Mouse (Mus musculus) liver, embryonic 12.5 days (tissue): ENCODE results near the gene Snx21. TPM values are rescaled to one million over a fixed set of nuclear protein-coding genes. Genes with fewer than 3 reads are reported as not detected.

ENCODE experiments used
- ATAC-seq: fragments of 200-750 bp; cut with Nextera tagmentation; 2 replicates; pipeline ENCODE4 v1.8.0; 2017; ENCODE audit warnings: moderate number of reproducible peaks, mild to moderate bottlenecking, moderate library complexity
- H3K27ac ChIP-seq: fragments of 300-500 bp; sonication (generic); 2 replicates; pipeline ENCODE4 v1.5.1; 2016; ENCODE audit warnings: mild to moderate bottlenecking
- H3K27me3 ChIP-seq: fragments of 300-500 bp; sonication (generic); replicated peaks from 2 replicates; pipeline ENCODE4 v1.6.1; 2016; ENCODE audit warnings: mild to moderate bottlenecking, moderate library complexity
- H3K36me3 ChIP-seq: fragments of 300-500 bp; sonication (generic); 2 replicates; pipeline ENCODE4 v1.6.1; 2016; ENCODE audit warnings: mild to moderate bottlenecking, moderate library complexity
- H3K4me1 ChIP-seq: fragments of 300-500 bp; sonication (generic); 2 replicates; pipeline ENCODE4 v1.6.1; 2016
- H3K4me2 ChIP-seq: fragments of 300-500 bp; sonication (generic); 2 replicates; pipeline ENCODE4 v1.6.1; 2016; ENCODE audit warnings: mild to moderate bottlenecking, moderate library complexity
- H3K4me3 ChIP-seq: fragments of 300-500 bp; sonication (generic); 2 replicates; pipeline ENCODE4 v1.5.1; 2016; ENCODE audit warnings: mild to moderate bottlenecking, moderate library complexity
- H3K9ac ChIP-seq: fragments of 300-500 bp; sonication (generic); 2 replicates; pipeline ENCODE4 v1.6.1; 2016; ENCODE audit warnings: mild to moderate bottlenecking, moderate library complexity
- H3K9me3 ChIP-seq: fragments of 300-500 bp; sonication (generic); replicated peaks from 2 replicates; pipeline ENCODE4 v1.6.1; 2016; ENCODE audit warnings: mild to moderate bottlenecking, moderate library complexity
- WGBS: fragments of 180-500 bp; shearing (Covaris S2); methylation state at CpG from one replicate; pipeline ENCODE4 v1.1.7; 2016; ENCODE audit not compliant: insufficient replicate concordance; 5-methylcytosine and 5-hydroxymethylcytosine counted together
- polyA plus RNA-seq: library from polyadenylated mRNA; unstranded; fragments of >200 nt; fragmentation: Nextera tagmentation; extraction: Ambion mirVana; gene quantifications from 2 replicates; pipeline ENCODE4 v1.2.1, GENCODE M21; 2016

Snx21 gene
- polyA plus RNA-seq, 1 experiment from 2014 or later: 5.5 TPM

GRCm38 (mm10) chr2:164821060-164821459 is 35.4 kb downstream of the Snx21 start:
- H3K4me3 ChIP-seq: no peak overlapping the region
- H3K27ac ChIP-seq: no peak overlapping the region
- ATAC-seq: no peak
- H3K27me3 ChIP-seq: no peaks in the 10 kb centered on the region
- no peaks in the 10 kb centered on the region for H3K9me3 ChIP-seq
- 85% methylated on average over 6 of the region's 6 CpGs for WGBS
- no peak overlapping the region for H3K4me2 ChIP-seq
- no peak overlapping the region for H3K9ac ChIP-seq
- peaks cover 35% of the 10 kb centered on the region for H3K36me3 ChIP-seq
- peaks cover 40% of the 10 kb centered on the region for H3K4me1 ChIP-seq

- peak within 1 kb of the TSS; percentile 83 for H3K9ac ChIP-seq
- H3K27ac ChIP-seq: peak within 1 kb of the TSS; percentile 79
- peak; percentile 99 for ATAC-seq
- no peaks in the 10 kb centered on the region for H3K27me3 ChIP-seq
- H3K4me2 ChIP-seq: peak within 1 kb of the TSS; percentile 84
- peaks cover 38% of the 10 kb centered on the region for H3K4me1 ChIP-seq
- H3K4me3 ChIP-seq: peak within 1 kb of the TSS; percentile 76
- no peaks in the 10 kb centered on the region for H3K9me3 ChIP-seq
- H3K36me3 ChIP-seq: peaks cover 51% of the 10 kb centered on the region
- WGBS: 3% methylated on average over 32 of the region's 32 CpGs
Observed at GRCm38 (mm10) chr2:164822636-164823165, 37.1 kb downstream of the Snx21 start, which contains the start of gene Zswim1. Gene Zswim1 (plus strand): TSS chr2:164822686.

- peak overlapping the region; percentile 76 for H3K4me3 ChIP-seq
- H3K9ac ChIP-seq: peak overlapping the region; percentile 83
- H3K9me3 ChIP-seq: no peaks in the 10 kb centered on the region
- peak overlapping the region; percentile 79 for H3K27ac ChIP-seq
- under 1% methylated on average over 10 of the region's 10 CpGs for WGBS
- peaks cover 36% of the 10 kb centered on the region for H3K4me1 ChIP-seq
- no peaks in the 10 kb centered on the region for H3K27me3 ChIP-seq
- H3K36me3 ChIP-seq: peaks cover 56% of the 10 kb centered on the region
- peak overlapping the region; percentile 84 for H3K4me2 ChIP-seq
- ATAC-seq: peak; percentile 56
Observed at GRCm38 (mm10) chr2:164823181-164823585, 37.6 kb downstream of the Snx21 start.

GRCm38 (mm10) chr2:164823969-164824368 is 38.3 kb downstream of the Snx21 start:
- 82% methylated on average over 4 of the region's 4 CpGs for WGBS
- Histone ChIP-seq H3K4me3 (peak overlapping the region; percentile 76), H3K4me1 (peaks cover 35% of the 10 kb centered on the region), H3K27ac (no peak overlapping the region), H3K9ac (peak overlapping the region; percentile 83; the same call in 1 of the 2 replicates), H3K9me3 (no peaks in the 10 kb centered on the region), H3K36me3 (peaks cover 57% of the 10 kb centered on the region), H3K4me2 (peak overlapping the region; percentile 84), H3K27me3 (no peaks in the 10 kb centered on the region)
- ATAC-seq: no peak

GRCm38 (mm10) chr2:164825521-164825920 is 39.9 kb downstream of the Snx21 start:
- ATAC-seq: no peak
- Histone ChIP-seq H3K27ac (no peak overlapping the region), H3K36me3 (peaks cover 49% of the 10 kb centered on the region), H3K27me3 (no peaks in the 10 kb centered on the region), H3K4me3 (no peak overlapping the region), H3K9me3 (no peaks in the 10 kb centered on the region), H3K4me2 (no peak overlapping the region), H3K4me1 (peaks cover 35% of the 10 kb centered on the region), H3K9ac (no peak overlapping the region)
- 94% methylated on average over 17 of the region's 17 CpGs for WGBS

GRCm38 (mm10) chr2:164827146-164827850 is 41.7 kb downstream of the Snx21 start:
- no peak for ATAC-seq
- H3K4me2 ChIP-seq: 0 out of 2 replicates have a peak overlapping the region, but pooled peaks have one; percentile 7
- H3K27ac ChIP-seq: peak overlapping the region; percentile 15; the same call in 1 of the 2 replicates

GRCm38 (mm10) chr2:164828437-164828836 is 42.8 kb downstream of the Snx21 start, which contains the start of gene Spata25:
Gene Spata25 (minus strand): TSS chr2:164828537.
- no peaks in the 10 kb centered on the region for H3K27me3 ChIP-seq
- WGBS: 76% methylated on average over 6 of the region's 6 CpGs
- H3K27ac ChIP-seq: peak within 1 kb of the TSS; percentile 15; the same call in 1 of the 2 replicates
- 0 out of 2 replicates have a peak within 1 kb of the TSS, but pooled peaks have one; percentile 7 for H3K4me2 ChIP-seq
- H3K9ac ChIP-seq: no peak within 1 kb of the TSS
- H3K4me1 ChIP-seq: peaks cover 32% of the 10 kb centered on the region
- H3K36me3 ChIP-seq: peaks cover 36% of the 10 kb centered on the region
- ATAC-seq: no peak
- no peak within 1 kb of the TSS for H3K4me3 ChIP-seq
- H3K9me3 ChIP-seq: no peaks in the 10 kb centered on the region

More at GRCm38 (mm10) chr2:164827146-164827850, 41.7 kb downstream of the Snx21 start:
- Histone ChIP-seq H3K9ac (no peak overlapping the region), H3K4me3 (no peak overlapping the region), H3K36me3 (peaks cover 36% of the 10 kb centered on the region), H3K9me3 (no peaks in the 10 kb centered on the region), H3K27me3 (no peaks in the 10 kb centered on the region), H3K4me1 (peaks cover 31% of the 10 kb centered on the region)
- 68% methylated on average over 16 of the region's 16 CpGs for WGBS

GRCm38 (mm10) chr2:164829090-164829489 is 43.5 kb downstream of the Snx21 start:
- H3K27ac ChIP-seq: no peak overlapping the region
- H3K4me1 ChIP-seq: peaks cover 29% of the 10 kb centered on the region
- peaks cover 36% of the 10 kb centered on the region for H3K36me3 ChIP-seq
- no peak overlapping the region for H3K4me3 ChIP-seq
- 86% methylated on average over 1 of the region's 1 CpGs for WGBS
- no peaks in the 10 kb centered on the region for H3K27me3 ChIP-seq
- no peak for ATAC-seq
- H3K9me3 ChIP-seq: no peaks in the 10 kb centered on the region
- H3K9ac ChIP-seq: no peak overlapping the region
- no peak overlapping the region for H3K4me2 ChIP-seq

GRCm38 (mm10) chr2:164831029-164831428 is 45.4 kb downstream of the Snx21 start:
- ATAC-seq: no peak
- Histone ChIP-seq H3K4me2 (no peak overlapping the region), H3K27ac (no peak overlapping the region), H3K27me3 (no peaks in the 10 kb centered on the region), H3K4me1 (peaks cover 42% of the 10 kb centered on the region), H3K9me3 (no peaks in the 10 kb centered on the region), H3K4me3 (no peak overlapping the region), H3K9ac (no peak overlapping the region), H3K36me3 (peaks cover 30% of the 10 kb centered on the region)
- 78% methylated on average over 10 of the region's 10 CpGs for whole genome bisulfite sequencing

- Histone ChIP-seq H3K9ac (peak overlapping the region; percentile 83; the same call in 1 of the 2 replicates), H3K36me3 (peaks cover 29% of the 10 kb centered on the region), H3K4me3 (peak overlapping the region; percentile 75), H3K27ac (peak overlapping the region; percentile 85; the same call in 1 of the 2 replicates), H3K4me2 (peak overlapping the region; percentile 97), H3K9me3 (no peaks in the 10 kb centered on the region), H3K27me3 (no peaks in the 10 kb centered on the region), H3K4me1 (peaks cover 37% of the 10 kb centered on the region)
- no peak for ATAC-seq
- WGBS: 57% methylated on average over 16 of the region's 16 CpGs
Observed at GRCm38 (mm10) chr2:164832032-164832747, 46.6 kb downstream of the Snx21 start.

GRCm38 (mm10) chr2:164832748-164833301 is 47.2 kb downstream of the Snx21 start, which contains the start of gene Ctsa:
Gene Ctsa (plus strand): TSS chr2:164832873.
- H3K36me3 ChIP-seq: peaks cover 29% of the 10 kb centered on the region
- H3K4me1 ChIP-seq: peaks cover 30% of the 10 kb centered on the region
- H3K9ac ChIP-seq: peak within 1 kb of the TSS; percentile 83
- H3K4me3 ChIP-seq: peak within 1 kb of the TSS; percentile 75
- peak within 1 kb of the TSS; percentile 85 for H3K27ac ChIP-seq
- no peaks in the 10 kb centered on the region for H3K27me3 ChIP-seq
- H3K9me3 ChIP-seq: no peaks in the 10 kb centered on the region
- peak; percentile 80 for ATAC-seq
- 2% methylated on average over 35 of the region's 35 CpGs for WGBS
- peak within 1 kb of the TSS; percentile 97 for H3K4me2 ChIP-seq
